Mouse (Mus musculus): ENCODE data around the gene Tmem176b.

- no peak for TF ChIP-seq GATA1 (IDR thresholded peaks at IDR 0.05; ENCODE audit: borderline replicate concordance, low read length)
- no peak for TF ChIP-seq FLI1 (IDR thresholded peaks at IDR 0.05; ENCODE audit: low read length)
These were observed 53.4 kb downstream of the Tmem176b start for GRCm38 (mm10) chr6:48787867-48788266.

Data from megakaryocyte, embryonic 14.5 days (primary cell).